ENCODE assay signal across 8 mouse cellular contexts in the genomic region with DNA sequence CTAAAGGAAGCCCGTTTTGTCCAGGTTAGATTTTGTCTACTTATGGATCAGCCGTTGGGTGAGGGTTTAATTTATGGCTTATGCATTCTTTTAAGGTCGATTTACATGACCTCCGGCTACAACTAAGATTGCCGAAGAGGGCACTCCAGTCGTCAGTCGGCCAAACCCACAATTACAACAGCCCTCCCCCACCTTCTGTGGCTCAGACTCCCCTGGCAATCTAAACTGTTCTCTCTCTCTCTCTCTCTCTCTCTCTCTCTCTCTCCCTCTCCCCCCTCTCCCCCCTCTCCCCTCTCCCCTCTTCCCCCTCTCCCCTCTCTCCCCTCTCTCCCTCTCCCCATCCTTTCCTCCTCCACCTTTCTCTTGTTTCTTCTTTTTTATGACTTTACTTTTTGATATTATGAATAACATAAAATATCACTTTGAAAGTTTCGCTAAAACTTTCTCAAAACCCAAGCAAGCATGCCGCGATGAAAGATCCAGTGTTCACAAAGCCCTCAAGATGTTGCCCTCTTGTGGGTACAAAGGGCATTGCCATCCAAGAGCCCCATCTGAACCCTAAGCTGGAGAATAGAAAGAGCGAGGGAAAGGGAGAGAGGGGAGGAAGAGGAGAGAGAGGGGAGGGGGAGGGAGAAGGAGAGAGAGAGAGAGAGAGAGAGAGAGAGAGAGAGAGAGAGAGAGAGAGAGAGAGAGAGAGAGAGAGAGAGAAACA. TPM values are rescaled to one million over a fixed set of nuclear protein-coding genes. Genes with fewer than 3 reads are reported as not detected.
DNase-seq lines count a peak whose midpoint lies in the region; ATAC-seq lines count a peak whose summit lies in the region.

No protein-coding gene starts in this region.

- H3K36me3 ChIP-seq in limb, embryonic 11.5 days (ENCODE audit: control insufficient read depth, insufficient read depth, low read length): no peaks in the 10 kb centered on the region
- H3K36me3 ChIP-seq in midbrain, embryonic 13.5 days: no peaks in the 10 kb centered on the region

- ATAC-seq in cerebellum, adult (ENCODE audit: insufficient number of reproducible peaks, low FRiP score, low TSS enrichment): no peak
- peak; percentile 32; the same call in 1 of the 2 replicates for ATAC-seq in limb, embryonic 11.5 days (ENCODE audit: insufficient number of reproducible peaks, low FRiP score, low TSS enrichment, low read depth)
- ATAC-seq in midbrain, embryonic 13.5 days: peak; percentile 34

- peaks cover 7% of the 10 kb centered on the region for H3K4me1 ChIP-seq in limb, embryonic 11.5 days (ENCODE audit: control insufficient read depth, insufficient read depth, low read length)
- peaks cover 60% of the 10 kb centered on the region for H3K4me1 ChIP-seq in midbrain, embryonic 13.5 days (replicated peaks)

- peak overlapping the region; percentile 88 for H3K27ac ChIP-seq in limb, embryonic 11.5 days (replicated peaks; ENCODE audit: low read depth, low read length)
- peak overlapping the region; percentile 87 for H3K27ac ChIP-seq in midbrain, embryonic 13.5 days

- DNase-seq in cerebellum, adult 8-10 months: peak; percentile 45
- peak; percentile 62 to 71 for DNase-seq in cerebellum, postnatal 36 days
- DNase-seq in gastrocnemius, postnatal 10 days: peak; percentile 65
- peak; percentile 73 for DNase-seq in induced T-regulatory cell, adult 2 months (ENCODE audit: low read depth)
- peak; percentile 84 for DNase-seq in limb, embryonic 11.5 days (ENCODE audit: low spot score)
- peak; percentile 75 to 84 for DNase-seq in spleen, postnatal 4 days (ENCODE audit: low spot score in 2 of 2)

- under 1% methylated on average over 11 of the region's 11 CpGs for WGBS in limb, embryonic 11.5 days
- WGBS in midbrain, embryonic 13.5 days: under 1% methylated on average over 11 of the region's 11 CpGs

- H3K4me3 ChIP-seq in limb, embryonic 11.5 days (ENCODE audit: low read depth, low read length): peak overlapping the region; percentile 63
- peak overlapping the region; percentile 69 for H3K4me3 ChIP-seq in midbrain, embryonic 13.5 days (replicated peaks)

- no peaks in the 10 kb centered on the region for H3K9me3 ChIP-seq in limb, embryonic 11.5 days (ENCODE audit: control insufficient read depth, low read length)
- no peaks in the 10 kb centered on the region for H3K9me3 ChIP-seq in midbrain, embryonic 13.5 days

- H3K4me2 ChIP-seq in limb, embryonic 11.5 days (ENCODE audit: low read depth, severe bottlenecking): peak overlapping the region; percentile 99
- peak overlapping the region; percentile 99 for H3K4me2 ChIP-seq in midbrain, embryonic 13.5 days (replicated peaks)

- H3K9ac ChIP-seq in limb, embryonic 11.5 days (ENCODE audit: low read length): peak overlapping the region; percentile 91; the same call in 1 of the 2 replicates
- peak overlapping the region; percentile 87 for H3K9ac ChIP-seq in midbrain, embryonic 13.5 days (replicated peaks)

- peaks cover 28% of the 10 kb centered on the region for H3K27me3 ChIP-seq in limb, embryonic 11.5 days (ENCODE audit: control insufficient read depth, insufficient read depth, low read length)
- peaks cover 41% of the 10 kb centered on the region for H3K27me3 ChIP-seq in midbrain, embryonic 13.5 days

RNA-seq across cellular contexts. Expression of gene Sox6, which starts 5.8 kb away (rescaled TPM):
- 100 to 1,000 TPM; 110 TPM for total RNA-seq in gastrocnemius, postnatal 10 days (2021)
- 45.4 and 58.1 TPM in 2 replicates for polyA plus RNA-seq in limb, embryonic 11.5 days (2014; fragmentation: Nextera tagmentation; extraction: Ambion mirVana)
- polyA plus RNA-seq in midbrain, embryonic 13.5 days (2015; fragmentation: Nextera tagmentation; extraction: Ambion mirVana): 50.0 and 57.2 TPM in 2 replicates

RNA-seq across cellular contexts. Expression of gene 1110004F10Rik, which starts 6.4 kb away (rescaled TPM):
- total RNA-seq in gastrocnemius, postnatal 10 days (2021): 10 to 100 TPM; 66.2 to 68.1 TPM
- 366 and 382 TPM in 2 replicates for polyA plus RNA-seq in limb, embryonic 11.5 days (2014; fragmentation: Nextera tagmentation; extraction: Ambion mirVana)
- polyA plus RNA-seq in midbrain, embryonic 13.5 days (2015; fragmentation: Nextera tagmentation; extraction: Ambion mirVana): 335 and 371 TPM in 2 replicates

RNA-seq across cellular contexts. Expression of gene Gm4353, which starts 51.7 kb away (rescaled TPM):
- 1 to 10 TPM; 1.3 to 2.3 TPM for total RNA-seq in gastrocnemius, postnatal 10 days (2021)
- polyA plus RNA-seq in limb, embryonic 11.5 days (2014; fragmentation: Nextera tagmentation; extraction: Ambion mirVana): 1.1 and 1.8 TPM in 2 replicates
- polyA plus RNA-seq in midbrain, embryonic 13.5 days (2015; fragmentation: Nextera tagmentation; extraction: Ambion mirVana): 0.87 and 0.89 TPM in 2 replicates
